Mouse (Mus musculus) left cerebral cortex, adult 6 months (tissue): ENCODE results near the gene Usp26. TPM values are rescaled to one million over a fixed set of nuclear protein-coding genes. Genes with fewer than 3 reads are reported as not detected.

Source experiments
- long read RNA-seq, 2 experiments: library from polyadenylated mRNA; unstranded; transcript quantifications; one replicate each; pipeline ENCODE4 v2.0.0; 2019 to 2020
- polyA plus RNA-seq: library from polyadenylated mRNA; unstranded; fragments of <200 nt; fragmentation: Nextera tagmentation; gene quantifications from 2 replicates; pipeline ENCODE4 v1.2.3, GENCODE M21; 2021

Gene Usp26
- not detected in 2 replicates for polyA plus RNA-seq
- long read RNA-seq, experiment 1 = 0 reads
- long read RNA-seq, experiment 2 = 0 reads

GRCm38 (mm10) chrX:51801133-51801532 is at the start of gene Usp26:
Usp26 (minus strand) TSS chrX:51801233.

Other genes starting within 250 kb of the Usp26 start
- 19.1 and 33.5 TPM in 2 replicates for gene Hs6st2, start 119.4 kb downstream of the Usp26 start, polyA plus RNA-seq
- not detected in 2 replicates for gene 1700080O16Rik, start 171.5 kb upstream of the Usp26 start, polyA plus RNA-seq